Mouse (Mus musculus): ENCODE results near the gene Tfap4.

- TF ChIP-seq POLR2A (IDR thresholded peaks at IDR 0.05; ENCODE audit: control insufficient read depth, extremely low read depth, insufficient read depth, low read length, poor library complexity) (no peak), CTCF (IDR thresholded peaks at IDR 0.05; ENCODE audit: borderline replicate concordance, control insufficient read depth, extremely low read depth, insufficient read depth, low read length, poor library complexity) (no peak)
Measured at GRCm38 (mm10) chr16:4544845-4545244, 14.8 kb downstream of the Tfap4 start.
